Mouse (Mus musculus): Measurements from ENCODE around the gene Hk3.

Hk3 gene

GRCm38 (mm10) chr13:55021194-55021779 is at the start of gene Hk3:
Hk3 (minus strand) TSS chr13:55021385.
- no peak for DNase-seq (ENCODE audit: low spot score in 2 of 2)

GRCm38 (mm10) chr13:55069719-55070118 is 48.5 kb upstream of the Hk3 start:
- no peak for DNase-seq (ENCODE audit: low spot score in 2 of 2)

- DNase-seq (ENCODE audit: low spot score in 2 of 2), result no peak
Observed at GRCm38 (mm10) chr13:55063276-55063675, 42.1 kb upstream of the Hk3 start.

GRCm38 (mm10) chr13:55058042-55058441 is 36.9 kb upstream of the Hk3 start:
- no peak for DNase-seq (ENCODE audit: low spot score in 2 of 2)

GRCm38 (mm10) chr13:55047706-55048105 is 26.5 kb upstream of the Hk3 start:
- no peak for DNase-seq (ENCODE audit: low spot score in 2 of 2)

GRCm38 (mm10) chr13:55040016-55040415 is 18.8 kb upstream of the Hk3 start:
- DNase-seq (ENCODE audit: low spot score in 2 of 2), result no peak

GRCm38 (mm10) chr13:55024215-55024614 is 3.0 kb upstream of the Hk3 start:
- DNase-seq (ENCODE audit: low spot score in 2 of 2), result no peak

GRCm38 (mm10) chr13:55022715-55023114 is 1.5 kb upstream of the Hk3 start:
- DNase-seq (ENCODE audit: low spot score in 2 of 2), result no peak

GRCm38 (mm10) chr13:55022256-55022655 is 1.1 kb upstream of the Hk3 start:
- no peak for DNase-seq (ENCODE audit: low spot score in 2 of 2)

- no peak for DNase-seq (ENCODE audit: low spot score in 2 of 2)
Observed at GRCm38 (mm10) chr13:55020051-55020450, 1.1 kb downstream of the Hk3 start.

- DNase-seq (ENCODE audit: low spot score in 2 of 2), result no peak
Observed at GRCm38 (mm10) chr13:55019181-55019580, 2.0 kb downstream of the Hk3 start.

- no peak for DNase-seq (ENCODE audit: low spot score in 2 of 2)
Observed at GRCm38 (mm10) chr13:55018700-55019099, 2.5 kb downstream of the Hk3 start.

GRCm38 (mm10) chr13:55017898-55018599 is 3.1 kb downstream of the Hk3 start:
- no peak for DNase-seq (ENCODE audit: low spot score in 2 of 2)

GRCm38 (mm10) chr13:55017154-55017897 is 3.9 kb downstream of the Hk3 start:
- DNase-seq (ENCODE audit: low spot score in 2 of 2), result peak in 1 of 2 experiments; percentile 43

- DNase-seq (ENCODE audit: low spot score in 2 of 2), result no peak
Observed at GRCm38 (mm10) chr13:55014451-55014850, 6.7 kb downstream of the Hk3 start.

- no peak for DNase-seq (ENCODE audit: low spot score in 2 of 2)
Observed at GRCm38 (mm10) chr13:55013702-55014344, 7.4 kb downstream of the Hk3 start.

- DNase-seq (ENCODE audit: low spot score in 2 of 2), result no peak
Observed at GRCm38 (mm10) chr13:55011981-55012478, 9.2 kb downstream of the Hk3 start.

- DNase-seq (ENCODE audit: low spot score in 2 of 2), result no peak
Observed at GRCm38 (mm10) chr13:55011103-55011502, 10.1 kb downstream of the Hk3 start.

- no peak for DNase-seq (ENCODE audit: low spot score in 2 of 2)
Observed at GRCm38 (mm10) chr13:55008589-55008988, 12.6 kb downstream of the Hk3 start.

- no peak for DNase-seq (ENCODE audit: low spot score in 2 of 2)
Observed at GRCm38 (mm10) chr13:55006415-55006742, 14.8 kb downstream of the Hk3 start.

- DNase-seq (ENCODE audit: low spot score in 2 of 2), result no peak
Observed at GRCm38 (mm10) chr13:55005691-55006414, 15.3 kb downstream of the Hk3 start.

- peak; percentile 57 to 67 for DNase-seq (ENCODE audit: low spot score in 2 of 2)
Observed at GRCm38 (mm10) chr13:55004646-55005045, 16.5 kb downstream of the Hk3 start.

Measured in urinary bladder, adult 18-20 months (tissue).